Mouse (Mus musculus) thymus, adult 2 months (tissue): ENCODE results near the gene Tbxas1. TPM values are rescaled to one million over a fixed set of nuclear protein-coding genes. Genes with fewer than 3 reads are reported as not detected.

Experiments
- DNase-seq: peaks from one replicate; pipeline ENCODE4 v3.0.0; 2021
- H3K27ac ChIP-seq: fragments of 200-500 bp; 2 replicates; pipeline ENCODE4 v1.5.1; 2012; ENCODE audit warnings: low read length, control low read depth; ENCODE audit not compliant: control insufficient read depth, insufficient read depth
- H3K27me3 ChIP-seq: fragments of 200-500 bp; 2 replicates; pipeline ENCODE4 v1.6.1; 2012; ENCODE audit warnings: mild to moderate bottlenecking, low read length, moderate library complexity, mixed read lengths; ENCODE audit not compliant: control insufficient read depth, insufficient read depth
- H3K36me3 ChIP-seq: fragments of 200-500 bp; 2 replicates; pipeline ENCODE4 v1.6.1; 2012; ENCODE audit warnings: mild to moderate bottlenecking, low read length, moderate library complexity; ENCODE audit not compliant: control insufficient read depth, insufficient read depth
- H3K4me1 ChIP-seq: fragments of 200-500 bp; replicated peaks from 2 replicates; pipeline ENCODE4 v1.6.1; 2012; ENCODE audit warnings: low read length; ENCODE audit not compliant: control insufficient read depth, insufficient read depth
- H3K4me3 ChIP-seq: fragments of 200-500 bp; 2 replicates; pipeline ENCODE4 v1.5.1; 2012; ENCODE audit warnings: mild to moderate bottlenecking, low read length, control low read depth, moderate library complexity; ENCODE audit not compliant: control insufficient read depth, insufficient read depth
- CTCF ChIP-seq: fragments of 200-500 bp; IDR thresholded peaks from 2 replicates; pipeline ENCODE4 v1.5.1; 2012; ENCODE audit warnings: mild to moderate bottlenecking, control low read depth, low read length, moderate library complexity, borderline replicate concordance; ENCODE audit not compliant: control insufficient read depth, poor library complexity, insufficient read depth; ENCODE audit errors: extremely low read depth
- POLR2A ChIP-seq: fragments of 200-500 bp; IDR thresholded peaks from 2 replicates; pipeline ENCODE4 v1.6.1; 2012; ENCODE audit warnings: mild to moderate bottlenecking, low read length, control low read depth, moderate library complexity; ENCODE audit not compliant: control insufficient read depth, poor library complexity, insufficient read depth; ENCODE audit errors: extremely low read depth
- WGBS: fragments of 180-500 bp; shearing (Covaris S2); methylation state at CpG from one replicate; pipeline ENCODE4 v1.1.7; 2018; 5-methylcytosine and 5-hydroxymethylcytosine counted together
- polyA plus RNA-seq: library from polyadenylated mRNA; depleted of rRNA; stranded (reverse); fragments of >200 nt; gene quantifications from 2 replicates; pipeline ENCODE4 v1.2.3, GENCODE M21; 2012; rRNA removed

Gene Tbxas1
- polyA plus RNA-seq, result 4.7 and 6.0 TPM in 2 replicates

DNA sequence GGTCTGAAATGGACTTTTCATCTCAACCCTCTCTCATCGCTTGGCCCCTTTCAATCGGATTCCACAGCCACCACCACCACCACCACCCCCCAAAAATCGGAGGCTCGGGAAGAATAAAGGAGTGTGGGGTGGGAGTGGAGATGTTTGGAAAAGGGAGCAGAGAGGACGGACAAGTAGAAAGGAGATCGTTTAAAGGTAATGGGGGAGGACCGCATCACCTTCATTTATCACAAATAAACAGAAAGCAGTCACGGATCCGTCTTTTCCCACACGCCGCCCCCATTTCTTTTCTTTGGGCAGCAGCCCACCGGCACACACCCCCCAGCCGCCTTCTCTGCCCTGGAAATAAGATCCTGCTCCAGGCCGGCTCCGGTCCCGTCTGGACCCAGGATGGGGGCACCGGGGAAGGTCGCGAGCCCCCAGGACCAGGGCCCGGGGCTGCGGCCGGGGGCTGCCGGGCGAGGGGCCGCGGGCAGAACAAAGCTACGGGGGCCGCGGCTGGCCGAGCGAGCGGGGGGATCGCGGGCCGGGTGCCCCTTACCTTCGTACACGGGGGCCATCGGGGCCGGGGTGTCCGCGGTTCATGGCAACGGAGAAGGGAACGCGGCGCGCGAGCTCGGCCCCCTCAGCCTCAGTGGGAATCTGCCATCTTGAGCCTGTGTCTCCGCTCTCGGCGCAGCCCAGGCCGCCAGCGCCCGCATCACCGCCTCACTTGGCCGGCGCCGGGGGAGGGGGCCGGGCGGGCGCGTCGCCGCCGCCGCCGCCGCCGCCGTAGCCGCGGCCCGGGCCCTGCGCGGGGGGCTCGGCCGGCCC lies at the start of gene Tbxas1:
Gene Tbxas1, plus strand, starts transcription at position 147 of the 813 bp plus-strand sequence.
- 0 out of 2 replicates have a peak, but pooled peaks cover 4% of the 10 kb centered on the region for H3K4me1 ChIP-seq
- peak; percentile 46 for DNase-seq
- WGBS, result 7% methylated on average over 75 of the region's 77 CpGs

GRCm38 (mm10) chr6:38825886-38826285 lies 49.3 kb upstream of the Tbxas1 start:
- H3K27me3 ChIP-seq, result no peaks in the 10 kb centered on the region; the same call in 1 of the 2 replicates
- H3K4me1 ChIP-seq, result no peaks in the 10 kb centered on the region
- DNase-seq, result no peak
- H3K4me3 ChIP-seq, result no peak overlapping the region
- H3K36me3 ChIP-seq, result no peaks in the 10 kb centered on the region
- no peak overlapping the region for H3K27ac ChIP-seq
- TF ChIP-seq CTCF (no peak), POLR2A (no peak)

More for the DNA sequence above, at the start of gene Tbxas1:
- Histone ChIP-seq H3K36me3 (no peaks in the 10 kb centered on the region), H3K4me3 (peak within 1 kb of the TSS; percentile 99), H3K27ac (no peak within 1 kb of the TSS; the same call in 1 of the 2 replicates), H3K27me3 (no peaks in the 10 kb centered on the region)
- TF ChIP-seq POLR2A (no peak), CTCF (no peak)

GRCm38 (mm10) chr6:38826857-38827256 lies 48.3 kb upstream of the Tbxas1 start:
- Histone ChIP-seq H3K27me3 (no peaks in the 10 kb centered on the region; the same call in 1 of the 2 replicates), H3K27ac (no peak overlapping the region), H3K4me1 (no peaks in the 10 kb centered on the region), H3K4me3 (no peak overlapping the region), H3K36me3 (no peaks in the 10 kb centered on the region)
- DNase-seq, result no peak
- TF ChIP-seq CTCF (no peak), POLR2A (no peak)
- 95% methylated on average over 3 of the region's 3 CpGs for WGBS

- H3K27ac ChIP-seq, result no peak overlapping the region
- no peaks in the 10 kb centered on the region for H3K4me1 ChIP-seq
Observed at GRCm38 (mm10) chr6:38827435-38827834, 47.8 kb upstream of the Tbxas1 start.

GRCm38 (mm10) chr6:38828211-38828610 lies 47.0 kb upstream of the Tbxas1 start:
- Histone ChIP-seq H3K27ac (no peak overlapping the region), H3K4me1 (no peaks in the 10 kb centered on the region), H3K4me3 (no peak overlapping the region), H3K36me3 (no peaks in the 10 kb centered on the region), H3K27me3 (no peaks in the 10 kb centered on the region; the same call in 1 of the 2 replicates)
- 75% methylated on average over 2 of the region's 2 CpGs for WGBS
- no peak for DNase-seq
- TF ChIP-seq POLR2A (no peak), CTCF (no peak)

More at GRCm38 (mm10) chr6:38827435-38827834, 47.8 kb upstream of the Tbxas1 start:
- no peak for DNase-seq
- 93% methylated on average over 5 of the region's 5 CpGs for WGBS
- Histone ChIP-seq H3K27me3 (no peaks in the 10 kb centered on the region; the same call in 1 of the 2 replicates), H3K36me3 (no peaks in the 10 kb centered on the region), H3K4me3 (no peak overlapping the region)
- TF ChIP-seq POLR2A, result no peak

GRCm38 (mm10) chr6:38829452-38829851 lies 45.8 kb upstream of the Tbxas1 start:
- Histone ChIP-seq H3K27ac (no peak overlapping the region), H3K4me1 (no peaks in the 10 kb centered on the region), H3K27me3 (no peaks in the 10 kb centered on the region; the same call in 1 of the 2 replicates), H3K4me3 (no peak overlapping the region), H3K36me3 (no peaks in the 10 kb centered on the region)
- 96% methylated on average over 3 of the region's 3 CpGs for WGBS
- no peak for DNase-seq
- TF ChIP-seq CTCF (no peak), POLR2A (no peak)
